Mouse (Mus musculus): ENCODE results near the gene Miox.

- peak; percentile 20; the same call in 1 of the 2 replicates for TF ChIP-seq CTCF (IDR thresholded peaks at IDR 0.05; ENCODE audit: borderline replicate concordance, insufficient read depth, low read depth, low read length)
- no peak; the same call in 1 of the 2 replicates for TF ChIP-seq POLR2A (IDR thresholded peaks at IDR 0.05; ENCODE audit: borderline replicate concordance, insufficient read depth, low read length)
These were observed 30.9 kb downstream of the Miox start for GRCm38 (mm10) chr15:89365141-89365551.

Data from cerebellum, adult 2 months (tissue).